Mouse (Mus musculus) liver, postnatal 0 days (tissue): ENCODE results near the gene Pip4k2b. TPM values are rescaled to one million over a fixed set of nuclear protein-coding genes. Genes with fewer than 3 reads are reported as not detected.
A peak's percentile ranks its signal among the peaks of the same experiment; 100 is the strongest.

ENCODE experiments used
- ATAC-seq: fragments of 200-750 bp; cut with Nextera tagmentation; 2 replicates; pipeline ENCODE4 v1.8.0; 2017; ENCODE audit warnings: mild to moderate bottlenecking, moderate library complexity
- DNase-seq: peaks from one replicate; pipeline ENCODE4 v3.0.0-alpha.2; 2016
- H3K27ac ChIP-seq: fragments of 300-500 bp; sonication (generic); 2 replicates; pipeline ENCODE4 v1.5.1; 2014; ENCODE audit warnings: antibody characterized with exemption, moderate library complexity, mild to moderate bottlenecking, low read depth
- H3K27me3 ChIP-seq: fragments of 300-500 bp; sonication (generic); 2 replicates; pipeline ENCODE4 v1.6.1; 2014; ENCODE audit warnings: low read length, control low read depth, mixed read lengths; ENCODE audit not compliant: insufficient read depth
- H3K36me3 ChIP-seq: fragments of 300-500 bp; sonication (generic); replicated peaks from 2 replicates; pipeline ENCODE4 v1.6.1; 2014; ENCODE audit warnings: mild to moderate bottlenecking, control low read depth, low read length, moderate library complexity, mixed read lengths; ENCODE audit not compliant: insufficient read depth
- H3K4me1 ChIP-seq: fragments of 300-500 bp; sonication (generic); 2 replicates; pipeline ENCODE4 v1.6.1; 2014; ENCODE audit warnings: antibody characterized with exemption, mild to moderate bottlenecking, control low read depth; ENCODE audit not compliant: insufficient read depth
- H3K4me2 ChIP-seq: fragments of 300-500 bp; sonication (generic); 2 replicates; pipeline ENCODE4 v1.6.1; 2014; ENCODE audit warnings: low read depth, mild to moderate bottlenecking, low read length, moderate library complexity, mixed read lengths
- H3K4me3 ChIP-seq: fragments of 300-500 bp; sonication (generic); 2 replicates; pipeline ENCODE4 v1.5.1; 2014; ENCODE audit warnings: low read depth, low read length
- H3K9ac ChIP-seq: fragments of 300-500 bp; sonication (generic); replicated peaks from 2 replicates; pipeline ENCODE4 v1.6.1; 2014; ENCODE audit warnings: mild to moderate bottlenecking, moderate library complexity
- H3K9me3 ChIP-seq: fragments of 300-500 bp; sonication (generic); 2 replicates; pipeline ENCODE4 v1.6.1; 2016; ENCODE audit warnings: mild to moderate bottlenecking, control low read depth, low read length, mixed read lengths
- CTCF ChIP-seq: sonication (generic); IDR thresholded peaks from 2 replicates; pipeline ENCODE4 v1.5.1; 2016; ENCODE audit warnings: antibody characterized with exemption, low read depth
- EP300 ChIP-seq: IDR thresholded peaks from 2 replicates; pipeline ENCODE4 v1.6.1; 2016; ENCODE audit warnings: antibody characterized with exemption, low read depth, mild to moderate bottlenecking
- WGBS: fragments of 180-500 bp; shearing (Covaris S2); extraction: QIAGEN DNeasy Blood & Tissue Kit; methylation state at CpG from one replicate; pipeline ENCODE4 v1.1.7; 2014; ENCODE audit not compliant: insufficient replicate concordance; 5-methylcytosine and 5-hydroxymethylcytosine counted together
- polyA plus RNA-seq: library from polyadenylated mRNA; unstranded; fragments of >200 nt; fragmentation: Nextera tagmentation; extraction: Ambion mirVana; gene quantifications from 2 replicates; pipeline ENCODE4 v1.2.1, GENCODE M21; 2015

Gene Pip4k2b
- polyA plus RNA-seq, 1 experiment from 2014 or later: 0.59 TPM

DNA sequence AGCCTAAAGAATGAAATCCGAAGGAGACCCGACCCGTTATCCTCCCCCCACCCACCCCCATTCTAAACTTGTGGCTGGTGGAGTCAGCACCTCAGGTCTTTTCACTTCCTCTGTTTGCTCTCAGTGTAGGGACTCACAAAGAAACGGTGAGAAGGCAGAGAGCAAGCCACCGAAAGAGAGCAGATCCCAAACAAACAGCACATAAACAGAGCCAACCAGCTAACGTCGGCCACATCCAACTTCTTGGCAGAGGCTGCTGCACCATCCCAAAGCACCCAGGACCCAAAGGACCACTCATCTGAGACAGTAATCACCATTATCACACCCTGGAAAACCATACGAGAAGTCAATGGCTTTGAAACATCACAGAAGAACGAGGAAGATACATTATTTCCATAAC is 1.1 kb downstream of the Pip4k2b start:
- DNase-seq (no peak), ATAC-seq (no peak)
- Histone ChIP-seq H3K9me3 (no peaks in the 10 kb centered on the region), H3K4me1 (peaks cover 18% of the 10 kb centered on the region), H3K4me2 (peak overlapping the region; percentile 76), H3K27ac (peak overlapping the region; percentile 83), H3K36me3 (peaks cover 17% of the 10 kb centered on the region), H3K4me3 (peak overlapping the region; percentile 78), H3K27me3 (no peaks in the 10 kb centered on the region), H3K9ac (peak overlapping the region; percentile 86)
- WGBS: 8% methylated on average over 9 of the region's 9 CpGs
- TF ChIP-seq EP300: no peak
- no peak for TF ChIP-seq CTCF

DNA sequence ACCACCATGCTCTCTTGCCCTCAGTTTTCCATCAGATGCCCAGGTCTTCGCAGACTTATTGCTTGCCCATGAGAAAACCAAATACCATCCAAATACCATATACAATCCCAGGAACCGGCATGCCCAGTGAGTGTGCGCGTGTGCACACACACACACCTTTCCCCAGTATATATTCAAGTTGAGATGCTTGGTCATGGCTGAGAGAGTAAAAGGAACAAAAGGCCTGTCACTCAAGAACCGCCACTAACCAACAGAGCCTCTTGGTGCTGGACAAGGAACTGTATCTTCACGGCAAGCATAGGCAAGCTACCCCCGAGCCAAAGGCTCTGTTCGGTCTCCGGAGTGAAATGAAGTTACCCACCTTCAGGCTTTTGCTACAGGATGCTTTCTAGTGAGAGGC is 1.9 kb downstream of the Pip4k2b start:
- Histone ChIP-seq H3K9ac (0 out of 2 replicates have a peak overlapping the region, but pooled peaks have one; percentile 86), H3K36me3 (peaks cover 11% of the 10 kb centered on the region), H3K4me2 (peak overlapping the region; percentile 76), H3K9me3 (no peaks in the 10 kb centered on the region), H3K4me3 (no peak overlapping the region), H3K27me3 (no peaks in the 10 kb centered on the region), H3K4me1 (peaks cover 18% of the 10 kb centered on the region), H3K27ac (no peak overlapping the region)
- DNase-seq (no peak), ATAC-seq (no peak)
- TF ChIP-seq CTCF (no peak), EP300 (no peak)
- WGBS: 64% methylated on average over 9 of the region's 9 CpGs

DNA sequence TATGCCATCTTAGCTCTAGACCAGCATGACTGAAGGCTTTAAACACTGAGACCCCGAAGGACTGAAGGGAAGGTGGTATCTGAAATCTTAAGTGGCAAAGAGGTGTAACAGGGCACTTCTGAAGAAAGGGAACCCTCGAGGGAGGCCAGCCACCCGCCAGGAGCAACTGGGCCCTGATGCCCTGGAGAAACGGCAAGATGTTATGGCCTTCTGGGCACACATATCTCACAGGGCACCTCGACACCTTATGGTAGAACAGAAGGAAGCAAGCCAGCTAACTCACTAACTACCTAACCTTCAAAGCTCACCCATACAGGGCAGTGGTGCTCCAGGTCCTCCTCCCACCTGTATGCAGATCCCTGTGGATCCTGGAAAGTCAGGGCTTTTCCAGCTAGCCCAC is 2.3 kb downstream of the Pip4k2b start:
- Histone ChIP-seq H3K4me2 (no peak overlapping the region), H3K4me3 (no peak overlapping the region), H3K27ac (no peak overlapping the region), H3K9ac (no peak overlapping the region), H3K4me1 (peaks cover 18% of the 10 kb centered on the region), H3K36me3 (peaks cover 8% of the 10 kb centered on the region), H3K9me3 (no peaks in the 10 kb centered on the region), H3K27me3 (no peaks in the 10 kb centered on the region)
- no peak for ATAC-seq
- no peak for DNase-seq
- TF ChIP-seq CTCF (no peak), EP300 (no peak)
- WGBS: 84% methylated on average over 5 of the region's 5 CpGs

DNA sequence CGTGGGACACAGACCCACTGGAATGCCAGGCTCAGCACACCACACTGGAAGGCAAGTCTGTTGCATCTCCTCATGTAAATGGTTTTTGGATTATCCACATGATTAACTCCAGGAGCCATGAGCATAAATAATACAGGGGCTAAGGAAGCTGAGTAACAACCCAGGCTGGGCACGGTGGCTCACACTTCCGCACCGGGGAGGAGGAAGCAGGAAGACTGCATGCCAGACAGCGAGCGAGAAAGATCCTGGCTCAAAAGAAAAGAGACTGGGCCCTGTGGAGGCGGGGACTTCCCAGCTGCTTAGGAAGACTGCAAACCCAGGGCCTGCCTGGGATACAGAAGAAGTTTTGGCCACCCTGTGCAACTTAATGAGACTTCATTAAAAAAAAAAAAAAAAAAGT is 4.3 kb downstream of the Pip4k2b start:
- Histone ChIP-seq H3K27me3 (no peaks in the 10 kb centered on the region), H3K4me1 (peaks cover 18% of the 10 kb centered on the region), H3K4me2 (peak overlapping the region; percentile 20), H3K9ac (no peak overlapping the region), H3K27ac (0 out of 2 replicates have a peak overlapping the region, but pooled peaks have one; percentile 19), H3K36me3 (no peaks in the 10 kb centered on the region; the same call in 1 of the 2 replicates), H3K4me3 (no peak overlapping the region), H3K9me3 (no peaks in the 10 kb centered on the region)
- ATAC-seq (no peak), DNase-seq (no peak)
- no peak for TF ChIP-seq CTCF
- no peak for TF ChIP-seq EP300
- WGBS: 35% methylated on average over 7 of the region's 7 CpGs

DNA sequence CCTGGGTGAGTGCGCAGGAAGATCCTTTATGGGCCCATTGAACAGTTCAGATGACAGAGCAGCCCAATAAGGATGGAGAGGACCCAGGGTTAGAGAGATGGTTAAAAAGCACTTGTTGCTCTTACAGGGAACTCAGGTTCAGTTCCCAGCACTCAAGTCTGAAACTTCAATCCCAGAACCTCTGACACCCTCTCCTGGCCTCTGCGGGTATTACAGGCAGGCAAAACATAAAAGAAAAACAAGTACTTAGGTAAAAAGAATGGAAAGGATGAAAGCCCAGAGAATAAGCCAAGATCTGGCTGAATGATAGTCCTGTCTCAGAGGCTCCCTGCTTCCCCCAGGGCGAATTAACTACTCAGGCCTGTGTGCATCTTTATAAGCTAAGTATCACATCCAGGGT is 5.3 kb downstream of the Pip4k2b start:
- no peak overlapping the region for H3K4me2 ChIP-seq
- TF ChIP-seq CTCF (peak; percentile 48), EP300 (no peak)
- no peak overlapping the region for H3K4me3 ChIP-seq
- no peak for DNase-seq
- no peaks in the 10 kb centered on the region; the same call in 1 of the 2 replicates for H3K36me3 ChIP-seq
- H3K9me3 ChIP-seq: no peaks in the 10 kb centered on the region
- no peaks in the 10 kb centered on the region for H3K27me3 ChIP-seq
- H3K27ac ChIP-seq: no peak overlapping the region
- no peak overlapping the region for H3K9ac ChIP-seq
- 85% methylated on average over 3 of the region's 3 CpGs for WGBS
- peaks cover 18% of the 10 kb centered on the region for H3K4me1 ChIP-seq
- ATAC-seq: no peak

DNA sequence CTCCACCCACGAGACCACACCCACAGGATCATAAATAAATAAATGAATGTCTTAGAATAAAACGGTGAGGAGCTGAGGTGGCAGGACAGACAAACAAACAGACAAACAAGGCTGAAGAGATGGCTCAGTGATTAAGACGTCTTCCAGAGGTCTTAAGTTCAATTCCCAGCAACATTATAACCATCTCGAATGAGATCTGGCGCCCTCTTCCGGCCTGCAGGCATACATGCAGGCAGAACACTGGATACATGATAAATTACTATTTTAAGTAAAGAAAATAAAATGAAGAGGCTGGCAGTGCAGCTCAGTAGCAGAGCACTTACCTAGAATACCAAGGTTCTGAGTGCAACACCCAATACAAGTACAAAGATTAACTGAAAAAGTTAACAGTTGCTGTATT is 5.8 kb downstream of the Pip4k2b start:
- peaks cover 18% of the 10 kb centered on the region for H3K4me1 ChIP-seq
- H3K4me2 ChIP-seq: no peak overlapping the region
- H3K27ac ChIP-seq: no peak overlapping the region
- TF ChIP-seq EP300: no peak
- peak; percentile 64 for TF ChIP-seq CTCF
- no peak overlapping the region for H3K4me3 ChIP-seq
- DNase-seq: no peak
- ATAC-seq: no peak
- WGBS: 63% methylated on average over 6 of the region's 6 CpGs
- no peak overlapping the region for H3K9ac ChIP-seq
- no peaks in the 10 kb centered on the region for H3K9me3 ChIP-seq
- no peaks in the 10 kb centered on the region; the same call in 1 of the 2 replicates for H3K36me3 ChIP-seq
- no peaks in the 10 kb centered on the region for H3K27me3 ChIP-seq

DNA sequence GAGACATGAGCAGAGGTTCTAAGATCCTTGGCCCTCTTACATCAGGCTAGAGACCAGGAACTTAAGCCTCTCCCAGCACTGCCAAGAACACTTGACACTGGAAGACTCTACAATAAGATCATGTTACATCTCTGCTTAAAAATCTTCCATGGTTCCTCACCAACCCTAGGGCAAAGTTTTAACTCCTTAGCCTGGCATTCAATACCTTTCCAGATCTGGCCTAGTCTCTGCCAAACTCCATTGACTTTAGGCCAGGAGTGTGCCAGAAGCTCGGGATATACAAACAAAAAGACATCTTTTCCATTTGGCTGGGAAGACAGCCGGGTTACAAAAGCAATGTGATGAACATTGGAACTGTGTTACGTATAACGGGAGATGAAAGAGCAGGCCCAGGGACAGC is 6.9 kb downstream of the Pip4k2b start:
- DNase-seq (no peak), ATAC-seq (no peak)
- Histone ChIP-seq H3K9ac (no peak overlapping the region), H3K4me1 (peaks cover 8% of the 10 kb centered on the region), H3K36me3 (peaks cover 2% of the 10 kb centered on the region), H3K27ac (no peak overlapping the region), H3K4me2 (no peak overlapping the region), H3K4me3 (no peak overlapping the region), H3K9me3 (no peaks in the 10 kb centered on the region), H3K27me3 (no peaks in the 10 kb centered on the region)
- WGBS: 53% methylated on average over 4 of the region's 4 CpGs
- TF ChIP-seq EP300: no peak
- no peak for TF ChIP-seq CTCF
